Mouse (Mus musculus) thymus, adult 2 months (tissue): ENCODE measurements around the gene Glt6d1. TPM values are rescaled to one million over a fixed set of nuclear protein-coding genes. Genes with fewer than 3 reads are reported as not detected.
A peak's percentile ranks its signal among the peaks of the same experiment; 100 is the strongest.

Experiments used
- DNase-seq: peaks from one replicate; pipeline ENCODE4 v3.0.0; 2021
- H3K27ac ChIP-seq: fragments of 200-500 bp; 2 replicates; pipeline ENCODE4 v1.5.1; 2012; ENCODE audit warnings: low read length, control low read depth; ENCODE audit not compliant: control insufficient read depth, insufficient read depth
- H3K27me3 ChIP-seq: fragments of 200-500 bp; 2 replicates; pipeline ENCODE4 v1.6.1; 2012; ENCODE audit warnings: mild to moderate bottlenecking, low read length, moderate library complexity, mixed read lengths; ENCODE audit not compliant: control insufficient read depth, insufficient read depth
- H3K36me3 ChIP-seq: fragments of 200-500 bp; 2 replicates; pipeline ENCODE4 v1.6.1; 2012; ENCODE audit warnings: mild to moderate bottlenecking, low read length, moderate library complexity; ENCODE audit not compliant: control insufficient read depth, insufficient read depth
- H3K4me1 ChIP-seq: fragments of 200-500 bp; replicated peaks from 2 replicates; pipeline ENCODE4 v1.6.1; 2012; ENCODE audit warnings: low read length; ENCODE audit not compliant: control insufficient read depth, insufficient read depth
- H3K4me3 ChIP-seq: fragments of 200-500 bp; 2 replicates; pipeline ENCODE4 v1.5.1; 2012; ENCODE audit warnings: mild to moderate bottlenecking, low read length, control low read depth, moderate library complexity; ENCODE audit not compliant: control insufficient read depth, insufficient read depth
- CTCF ChIP-seq: fragments of 200-500 bp; IDR thresholded peaks from 2 replicates; pipeline ENCODE4 v1.5.1; 2012; ENCODE audit warnings: mild to moderate bottlenecking, control low read depth, low read length, moderate library complexity, borderline replicate concordance; ENCODE audit not compliant: control insufficient read depth, poor library complexity, insufficient read depth; ENCODE audit errors: extremely low read depth
- POLR2A ChIP-seq: fragments of 200-500 bp; IDR thresholded peaks from 2 replicates; pipeline ENCODE4 v1.6.1; 2012; ENCODE audit warnings: mild to moderate bottlenecking, low read length, control low read depth, moderate library complexity; ENCODE audit not compliant: control insufficient read depth, poor library complexity, insufficient read depth; ENCODE audit errors: extremely low read depth
- WGBS: fragments of 180-500 bp; shearing (Covaris S2); methylation state at CpG from one replicate; pipeline ENCODE4 v1.1.7; 2018; 5-methylcytosine and 5-hydroxymethylcytosine counted together
- polyA plus RNA-seq: library from polyadenylated mRNA; depleted of rRNA; stranded (reverse); fragments of >200 nt; gene quantifications from 2 replicates; pipeline ENCODE4 v1.2.3, GENCODE M21; 2012

Gene Glt6d1
- polyA plus RNA-seq, 1 experiment = not detected

DNA sequence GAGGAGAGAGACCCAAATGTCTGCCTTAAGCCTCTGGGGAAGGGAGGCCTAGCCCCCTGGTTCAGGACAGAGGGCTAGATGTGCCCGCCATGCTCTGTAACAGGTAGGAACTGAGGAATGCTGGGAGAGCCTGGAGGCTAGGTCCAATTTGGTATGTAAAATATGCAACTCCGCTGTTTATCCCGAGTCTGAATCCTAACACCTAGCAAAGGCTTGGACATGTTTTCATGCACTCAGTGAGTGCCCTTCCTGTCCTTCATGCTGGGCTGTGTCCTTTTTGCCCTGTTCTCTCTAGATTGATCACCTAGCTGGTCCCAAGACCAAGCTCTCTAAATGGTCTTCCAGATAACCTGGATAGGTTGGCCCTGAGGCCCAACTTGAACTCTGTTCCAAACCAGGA, 44.2 kb upstream of the Glt6d1 start:
- TF ChIP-seq POLR2A = no peak
- TF ChIP-seq CTCF = no peak
- no peak overlapping the region for H3K4me3 ChIP-seq
- DNase-seq = no peak
- H3K4me1 ChIP-seq = no peaks in the 10 kb centered on the region
- H3K36me3 ChIP-seq = no peaks in the 10 kb centered on the region
- 94% methylated on average over 3 of the region's 3 CpGs for WGBS
- H3K27ac ChIP-seq = no peak overlapping the region
- no peaks in the 10 kb centered on the region; the same call in none of the 2 replicates for H3K27me3 ChIP-seq

DNA sequence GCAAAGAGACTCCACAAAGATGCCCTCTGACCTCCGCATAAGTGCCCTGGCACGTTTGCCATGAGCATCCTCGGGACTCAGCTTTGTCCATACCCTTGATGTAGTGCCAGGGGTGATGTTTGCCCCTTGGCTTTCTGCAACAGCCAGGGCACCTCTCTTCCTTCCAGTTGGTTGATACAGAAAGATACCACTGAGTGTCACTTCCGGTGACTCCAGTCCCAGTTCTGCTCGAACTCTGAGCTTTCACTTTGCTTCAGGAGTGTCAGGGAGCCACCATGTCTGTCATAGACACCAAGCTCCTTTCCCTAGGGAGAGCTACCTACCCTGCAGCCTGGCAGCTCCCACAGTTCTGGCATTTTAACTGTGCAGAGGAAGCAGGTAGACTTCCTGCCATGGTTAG, 38.4 kb upstream of the Glt6d1 start:
- no peaks in the 10 kb centered on the region for H3K36me3 ChIP-seq
- 40% methylated on average over 5 of the region's 5 CpGs for WGBS
- H3K4me3 ChIP-seq = peak overlapping the region; percentile 27
- TF ChIP-seq CTCF (no peak), POLR2A (no peak)
- H3K27ac ChIP-seq = no peak overlapping the region
- no peaks in the 10 kb centered on the region for H3K27me3 ChIP-seq
- 0 out of 2 replicates have a peak, but pooled peaks cover 4% of the 10 kb centered on the region for H3K4me1 ChIP-seq
- DNase-seq = peak; percentile 10

DNA sequence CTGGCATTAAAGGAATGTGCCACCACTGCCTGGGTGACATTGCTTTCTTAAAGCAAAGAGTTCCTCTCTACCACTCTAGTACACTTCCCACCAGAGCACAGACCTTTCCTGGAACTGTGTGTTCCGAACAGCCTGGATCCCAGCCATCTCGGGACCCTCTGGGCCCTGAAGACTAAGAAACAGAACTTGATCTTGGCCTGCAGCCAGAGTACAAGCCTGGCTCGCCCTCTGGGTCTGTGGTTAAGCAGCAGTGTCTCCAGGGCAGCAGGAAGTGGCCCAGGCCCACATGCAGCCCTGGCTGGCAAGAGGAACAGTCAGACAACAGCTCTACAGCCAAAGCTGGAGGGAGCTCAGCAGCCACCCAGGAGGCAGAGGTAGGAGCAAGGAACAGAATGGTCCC, 37.0 kb upstream of the Glt6d1 start:
- no peaks in the 10 kb centered on the region for H3K27me3 ChIP-seq
- no peak for DNase-seq
- H3K36me3 ChIP-seq = no peaks in the 10 kb centered on the region
- H3K4me3 ChIP-seq = no peak overlapping the region
- 13% methylated on average over 3 of the region's 3 CpGs for WGBS
- no peak for TF ChIP-seq POLR2A
- no peak for TF ChIP-seq CTCF
- H3K27ac ChIP-seq = no peak overlapping the region
- H3K4me1 ChIP-seq = 0 out of 2 replicates have a peak, but pooled peaks cover 4% of the 10 kb centered on the region

DNA sequence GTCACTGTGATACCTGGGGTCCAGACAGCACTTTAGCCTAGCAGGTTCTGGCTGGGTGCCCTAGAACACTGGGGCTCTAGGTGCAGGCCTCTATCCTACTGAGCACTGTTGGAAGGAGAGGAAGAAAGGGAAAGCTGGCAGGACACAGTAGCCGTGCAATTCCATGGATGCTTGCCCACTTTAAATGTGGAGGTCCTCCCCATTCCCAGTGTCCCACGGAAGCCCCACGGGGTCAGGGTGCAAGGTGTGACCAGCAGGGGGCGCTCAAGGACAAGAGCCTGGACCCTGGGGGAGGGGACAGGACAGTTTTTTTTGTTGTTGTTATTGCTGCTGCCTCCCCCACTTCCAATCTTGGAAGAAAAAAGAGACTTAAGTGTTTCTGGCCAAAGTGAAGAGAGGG, 34.7 kb upstream of the Glt6d1 start:
- TF ChIP-seq POLR2A (no peak), CTCF (peak; percentile 87)
- H3K27ac ChIP-seq = no peak overlapping the region
- 0 out of 2 replicates have a peak, but pooled peaks cover 4% of the 10 kb centered on the region for H3K4me1 ChIP-seq
- no peaks in the 10 kb centered on the region for H3K27me3 ChIP-seq
- no peak overlapping the region for H3K4me3 ChIP-seq
- no peaks in the 10 kb centered on the region for H3K36me3 ChIP-seq
- peak; percentile 63 for DNase-seq
- 12% methylated on average over 4 of the region's 4 CpGs for WGBS

DNA sequence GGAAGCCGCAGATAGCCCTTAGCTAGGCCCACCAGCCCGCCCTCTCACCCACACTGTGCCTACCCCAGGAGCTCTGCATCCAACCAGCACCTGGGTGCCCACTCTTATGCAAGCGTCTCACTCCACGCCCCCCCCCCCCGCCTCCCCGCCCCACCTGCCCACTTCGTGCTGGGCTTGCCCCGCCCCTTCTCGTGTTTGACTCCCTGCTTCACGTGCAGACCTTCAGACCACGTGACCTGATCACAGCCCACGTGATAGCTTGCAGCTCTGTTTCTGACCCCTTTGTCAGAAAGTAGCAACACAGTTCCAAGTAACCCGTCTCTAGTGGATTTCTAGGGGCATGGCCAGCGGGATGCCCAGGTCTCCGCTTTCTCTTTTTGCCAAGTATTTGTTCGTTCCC, 31.6 kb upstream of the Glt6d1 start, which contains the start of gene Sohlh1:
Gene Sohlh1 (minus strand): TSS at position 23 of the 400 bp plus-strand sequence.
- Histone ChIP-seq H3K4me1 (no peaks in the 10 kb centered on the region), H3K4me3 (no peak within 1 kb of the TSS), H3K27ac (no peak within 1 kb of the TSS), H3K27me3 (no peaks in the 10 kb centered on the region), H3K36me3 (no peaks in the 10 kb centered on the region)
- no peak for DNase-seq
- WGBS = 91% methylated on average over 16 of the region's 16 CpGs
- TF ChIP-seq CTCF (no peak), POLR2A (no peak)

DNA sequence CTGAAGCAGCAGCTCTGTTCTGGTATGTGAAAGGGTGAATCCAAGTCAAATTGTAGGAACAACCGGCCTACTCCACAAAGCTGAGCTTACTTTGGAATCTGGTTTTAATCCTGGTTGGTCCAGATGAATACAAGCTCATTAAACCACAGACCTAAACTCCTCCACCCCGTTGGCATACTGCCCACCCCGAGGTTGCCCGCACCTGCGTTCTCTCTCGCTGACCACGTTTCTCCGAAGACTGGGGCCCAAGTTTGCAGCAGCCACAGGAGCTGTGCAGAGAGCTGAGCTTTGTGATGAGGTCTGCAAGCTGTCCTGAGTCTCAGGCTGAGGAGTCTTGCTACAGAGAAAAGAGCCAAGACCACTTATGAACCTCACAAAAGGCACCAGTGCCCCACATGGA, 30.9 kb upstream of the Glt6d1 start:
- DNase-seq = no peak
- Histone ChIP-seq H3K36me3 (no peaks in the 10 kb centered on the region), H3K4me1 (no peaks in the 10 kb centered on the region), H3K4me3 (no peak overlapping the region), H3K27me3 (no peaks in the 10 kb centered on the region), H3K27ac (no peak overlapping the region)
- WGBS = 9% methylated on average over 8 of the region's 8 CpGs
- TF ChIP-seq CTCF = no peak
- TF ChIP-seq POLR2A = no peak

DNA sequence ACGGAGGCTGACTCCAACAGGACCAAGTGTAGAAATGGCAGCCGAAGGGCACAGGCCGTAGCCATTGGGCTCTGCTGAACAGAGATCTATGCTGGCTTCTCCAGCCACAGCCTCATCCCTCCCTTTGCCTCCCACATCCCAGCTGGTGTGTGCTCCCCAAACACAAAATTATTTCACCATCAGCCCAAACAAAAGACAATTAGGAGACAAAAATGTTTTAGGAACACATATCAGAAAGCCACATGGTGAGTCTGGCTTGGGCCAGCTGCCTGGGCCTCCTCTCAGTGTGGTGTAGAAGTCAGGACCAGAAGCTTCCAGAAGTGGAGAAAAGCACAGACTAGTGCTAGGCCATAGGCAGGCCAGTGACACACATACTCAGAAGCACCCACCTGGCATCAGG, 28.4 kb upstream of the Glt6d1 start:
- DNase-seq = no peak
- Histone ChIP-seq H3K27ac (no peak overlapping the region), H3K4me3 (no peak overlapping the region), H3K27me3 (no peaks in the 10 kb centered on the region), H3K36me3 (no peaks in the 10 kb centered on the region), H3K4me1 (no peaks in the 10 kb centered on the region)
- 96% methylated on average over 3 of the region's 3 CpGs for WGBS
- no peak for TF ChIP-seq CTCF
- no peak for TF ChIP-seq POLR2A
